21 mouse cellular contexts compared by ENCODE assay signal in the genomic region with DNA sequence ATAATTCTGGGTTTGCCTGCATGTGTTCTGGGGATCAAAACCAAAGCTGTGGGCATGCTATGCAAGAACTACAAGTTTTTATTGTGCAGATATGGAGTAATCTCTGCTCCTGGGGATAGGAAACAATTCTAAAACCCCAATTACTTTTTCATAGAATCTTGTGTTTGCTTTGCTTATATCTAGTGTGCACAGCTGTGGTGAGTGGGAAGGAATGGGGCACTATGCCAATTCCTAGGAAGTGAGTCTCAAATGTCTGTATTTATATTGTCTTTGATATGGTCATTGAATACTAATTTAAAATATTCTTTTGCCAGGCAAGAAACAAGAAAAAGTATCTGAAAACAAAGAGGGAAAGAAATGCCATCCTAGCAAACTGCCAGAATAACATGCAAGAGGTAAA. TPM values are rescaled to one million over a fixed set of nuclear protein-coding genes. Genes with fewer than 3 reads are reported as not detected.
A peak's percentile ranks its signal among the peaks of the same experiment; 100 is the strongest.
DNase-seq lines count a peak whose midpoint lies in the region; ATAC-seq and TF ChIP-seq lines count a peak whose summit lies in the region.
"Had no signal": no experiment of that assay in that cellular context is flagged by ENCODE, and none has a peak within 500 bp of the region (broad histone marks: within the 10 kb centered on the region; RNA-seq: fewer than 3 reads in every experiment).

No protein-coding gene starts in this region.

- no peaks in the 10 kb centered on the region for H3K4me1 ChIP-seq in forebrain, postnatal 0 days (ENCODE audit: insufficient read depth)
- H3K4me1 ChIP-seq in forebrain, embryonic 12.5 days, result no peaks in the 10 kb centered on the region
- peaks cover 6% of the 10 kb centered on the region for H3K4me1 ChIP-seq in lung, embryonic 16.5 days (replicated peaks; ENCODE audit: control insufficient read depth, insufficient read depth, low read length)
- H3K4me1 ChIP-seq in neural tube, embryonic 15.5 days, result no peaks in the 10 kb centered on the region
- no peaks in the 10 kb centered on the region for H3K4me1 ChIP-seq in kidney, embryonic 16.5 days (ENCODE audit: insufficient read depth, low read length)
- H3K4me1 ChIP-seq: forebrain, embryonic 13.5 days; heart, embryonic 15.5 days; intestine, embryonic 15.5 days; limb, embryonic 10.5 days; liver, embryonic 12.5 days; midbrain, embryonic 15.5 days had no signal

- TF ChIP-seq CTCF in forebrain, postnatal 0 days (IDR thresholded peaks at IDR 0.05; ENCODE audit: low read depth), result no peak
- TF ChIP-seq CTCF in brain, embryonic 14.5 days (IDR thresholded peaks at IDR 0.05; ENCODE audit: borderline replicate concordance, extremely low read depth, insufficient read depth, insufficient read length), result no peak

- H3K36me3 ChIP-seq in forebrain, postnatal 0 days (ENCODE audit: insufficient read depth), result no peaks in the 10 kb centered on the region
- no peaks in the 10 kb centered on the region for H3K36me3 ChIP-seq in forebrain, embryonic 12.5 days (replicated peaks)
- H3K36me3 ChIP-seq in lung, embryonic 16.5 days (ENCODE audit: control insufficient read depth, insufficient read depth, low read length), result no peaks in the 10 kb centered on the region
- H3K36me3 ChIP-seq in neural tube, embryonic 15.5 days, result no peaks in the 10 kb centered on the region
- no peaks in the 10 kb centered on the region for H3K36me3 ChIP-seq in kidney, embryonic 16.5 days (ENCODE audit: insufficient read depth, low read length)
- H3K36me3 ChIP-seq: heart, embryonic 15.5 days; intestine, embryonic 15.5 days; limb, embryonic 10.5 days; liver, embryonic 12.5 days; midbrain, embryonic 15.5 days had no signal

- TF ChIP-seq POLR2A in brain, embryonic 14.5 days (IDR thresholded peaks at IDR 0.05; ENCODE audit: borderline replicate concordance, extremely low read depth, insufficient read depth, insufficient read length, poor library complexity, severe bottlenecking), result no peak

- no peak overlapping the region for H3K27ac ChIP-seq in forebrain, postnatal 0 days (ENCODE audit: low read depth, low read length)
- H3K27ac ChIP-seq in forebrain, embryonic 12.5 days, result no peak overlapping the region
- H3K27ac ChIP-seq in lung, embryonic 16.5 days (ENCODE audit: low read length), result no peak overlapping the region
- H3K27ac ChIP-seq in neural tube, embryonic 15.5 days (replicated peaks), result no peak overlapping the region
- H3K27ac ChIP-seq in kidney, embryonic 16.5 days (ENCODE audit: low read length), result no peak overlapping the region
- H3K27ac ChIP-seq: forebrain, embryonic 13.5 days; heart, embryonic 15.5 days; intestine, embryonic 15.5 days; kidney, postnatal 0 days; limb, embryonic 10.5 days; liver, embryonic 12.5 days; midbrain, embryonic 15.5 days had no signal

- no peaks in the 10 kb centered on the region for H3K9me3 ChIP-seq in forebrain, postnatal 0 days (ENCODE audit: low read length)
- no peaks in the 10 kb centered on the region for H3K9me3 ChIP-seq in forebrain, embryonic 12.5 days
- peaks cover 4% of the 10 kb centered on the region; the same call in 1 of the 2 replicates for H3K9me3 ChIP-seq in lung, embryonic 16.5 days (ENCODE audit: control insufficient read depth, low read length)
- H3K9me3 ChIP-seq in neural tube, embryonic 15.5 days (replicated peaks), result no peaks in the 10 kb centered on the region
- H3K9me3 ChIP-seq in kidney, embryonic 16.5 days (ENCODE audit: low read length), result no peaks in the 10 kb centered on the region
- H3K9me3 ChIP-seq: forebrain, embryonic 13.5 days; heart, embryonic 15.5 days; intestine, embryonic 15.5 days; limb, embryonic 10.5 days; liver, embryonic 12.5 days; midbrain, embryonic 15.5 days had no signal

- H3K9ac ChIP-seq in forebrain, postnatal 0 days, result no peak overlapping the region
- no peak overlapping the region for H3K9ac ChIP-seq in forebrain, embryonic 12.5 days
- no peak overlapping the region for H3K9ac ChIP-seq in lung, embryonic 16.5 days (ENCODE audit: low read length)
- no peak overlapping the region for H3K9ac ChIP-seq in neural tube, embryonic 15.5 days (replicated peaks)
- H3K9ac ChIP-seq in kidney, embryonic 16.5 days (replicated peaks; ENCODE audit: low read length), result no peak overlapping the region
- H3K9ac ChIP-seq: forebrain, embryonic 13.5 days; heart, embryonic 15.5 days; intestine, embryonic 15.5 days; liver, embryonic 12.5 days; midbrain, embryonic 15.5 days had no signal

- ATAC-seq in forebrain, postnatal 0 days, result no peak
- no peak for ATAC-seq in forebrain, embryonic 12.5 days (ENCODE audit: low FRiP score)
- 0 out of 2 replicates have a peak, but pooled peaks have one; percentile 26 for ATAC-seq in lung, embryonic 16.5 days (ENCODE audit: low read depth)
- ATAC-seq in neural tube, embryonic 15.5 days (ENCODE audit: low FRiP score), result no peak
- ATAC-seq in kidney, embryonic 16.5 days (ENCODE audit: low FRiP score, low TSS enrichment), result no peak
- ATAC-seq: activated CD4-positive, CD25-positive, alpha-beta regulatory T cell, adult 4 months; forebrain, embryonic 13.5 days; intestine, embryonic 15.5 days; liver, embryonic 12.5 days; lung, postnatal 0 days; midbrain, embryonic 15.5 days; Patski had no signal

- no peak overlapping the region for H3K4me3 ChIP-seq in forebrain, postnatal 0 days (ENCODE audit: low read depth, low read length)
- H3K4me3 ChIP-seq in forebrain, embryonic 12.5 days (replicated peaks), result no peak overlapping the region
- no peak overlapping the region for H3K4me3 ChIP-seq in lung, embryonic 16.5 days (ENCODE audit: low read length)
- H3K4me3 ChIP-seq in neural tube, embryonic 15.5 days (replicated peaks), result no peak overlapping the region
- no peak overlapping the region for H3K4me3 ChIP-seq in kidney, embryonic 16.5 days (ENCODE audit: low read length)
- H3K4me3 ChIP-seq: forebrain, embryonic 13.5 days; heart, embryonic 15.5 days; intestine, embryonic 15.5 days; limb, embryonic 10.5 days; liver, embryonic 12.5 days; midbrain, embryonic 15.5 days had no signal

- H3K27me3 ChIP-seq in forebrain, postnatal 0 days (ENCODE audit: insufficient read depth, low read length), result no peaks in the 10 kb centered on the region
- no peaks in the 10 kb centered on the region for H3K27me3 ChIP-seq in forebrain, embryonic 12.5 days
- H3K27me3 ChIP-seq in lung, embryonic 16.5 days (ENCODE audit: control insufficient read depth, insufficient read depth, low read depth, low read length), result no peaks in the 10 kb centered on the region
- H3K27me3 ChIP-seq in neural tube, embryonic 15.5 days (replicated peaks), result no peaks in the 10 kb centered on the region
- no peaks in the 10 kb centered on the region for H3K27me3 ChIP-seq in kidney, embryonic 16.5 days (ENCODE audit: insufficient read depth, low read length)
- H3K27me3 ChIP-seq: forebrain, embryonic 13.5 days; heart, embryonic 15.5 days; intestine, embryonic 15.5 days; liver, embryonic 12.5 days; midbrain, embryonic 15.5 days; Patski had no signal

- no peak overlapping the region for H3K4me2 ChIP-seq in forebrain, postnatal 0 days (ENCODE audit: low read depth)
- H3K4me2 ChIP-seq in forebrain, embryonic 12.5 days, result no peak overlapping the region
- H3K4me2 ChIP-seq in lung, embryonic 16.5 days (ENCODE audit: low read depth, low read length), result no peak overlapping the region
- no peak overlapping the region for H3K4me2 ChIP-seq in neural tube, embryonic 15.5 days
- H3K4me2 ChIP-seq in kidney, embryonic 16.5 days (replicated peaks; ENCODE audit: low read depth, low read length), result no peak overlapping the region
- H3K4me2 ChIP-seq: forebrain, embryonic 13.5 days; heart, embryonic 15.5 days; intestine, embryonic 15.5 days; liver, embryonic 12.5 days; midbrain, embryonic 15.5 days had no signal

- peak; percentile 1 for DNase-seq in forebrain, postnatal 0 days
- DNase-seq in lung, postnatal 4 days, result no peak
- DNase-seq in brain, embryonic 14.5 days (ENCODE audit: low read depth), result peak; percentile 30
- DNase-seq in right cerebral cortex, postnatal 25 days, result peak; percentile 5
- DNase-seq: B cell, adult 2 months; cerebellum, postnatal 10 days; heart, adult 11 months had no signal

RNA-seq across cellular contexts. Expression of a gene that starts 38.5 kb away (rescaled TPM):
- total RNA-seq in forebrain, postnatal 0 days (2014; rRNA removed), result 1.6 and 7.3 TPM in 2 replicates
- polyA plus RNA-seq in forebrain, postnatal 0 days (2015; fragmentation: Nextera tagmentation; extraction: Ambion mirVana), result 0.45 and 0.48 TPM in 2 replicates
- polyA plus RNA-seq in forebrain, embryonic 12.5 days (2016; fragmentation: Nextera tagmentation; extraction: Ambion mirVana), result 1.5 and 1.8 TPM in 2 replicates
- polyA plus RNA-seq in lung, embryonic 16.5 days (2015; fragmentation: Nextera tagmentation; extraction: Ambion mirVana), result 4.7 and 7.0 TPM in 2 replicates
- 0.68 and 0.71 TPM in 2 replicates for polyA plus RNA-seq in brain, embryonic 14.5 days (2012; rRNA removed)
- 1.1 and 2.6 TPM in 2 replicates for polyA plus RNA-seq in neural tube, embryonic 15.5 days (2015; fragmentation: Nextera tagmentation; extraction: Ambion mirVana)
- polyA plus RNA-seq in kidney, embryonic 16.5 days (2015; fragmentation: Nextera tagmentation; extraction: Ambion mirVana), result 2.8 and 3.1 TPM in 2 replicates

RNA-seq across cellular contexts. Expression of a gene that starts 44.2 kb away (rescaled TPM):
- total RNA-seq in forebrain, postnatal 0 days (2014; rRNA removed), result 28.1 and 31.1 TPM in 2 replicates
- 16.9 and 20.0 TPM in 2 replicates for polyA plus RNA-seq in forebrain, postnatal 0 days (2015; fragmentation: Nextera tagmentation; extraction: Ambion mirVana)
- 5.2 and 6.3 TPM in 2 replicates for polyA plus RNA-seq in forebrain, embryonic 12.5 days (2016; fragmentation: Nextera tagmentation; extraction: Ambion mirVana)
- 8.1 and 10.8 TPM in 2 replicates for polyA plus RNA-seq in lung, embryonic 16.5 days (2015; fragmentation: Nextera tagmentation; extraction: Ambion mirVana)
- 13.0 and 15.7 TPM in 2 replicates for polyA plus RNA-seq in brain, embryonic 14.5 days (2012; rRNA removed)
- 12.1 and 13.0 TPM in 2 replicates for polyA plus RNA-seq in neural tube, embryonic 15.5 days (2015; fragmentation: Nextera tagmentation; extraction: Ambion mirVana)
- 4.7 TPM in 2 replicates for polyA plus RNA-seq in kidney, embryonic 16.5 days (2015; fragmentation: Nextera tagmentation; extraction: Ambion mirVana)

RNA-seq across cellular contexts. Expression of a gene that starts 53.5 kb away (rescaled TPM):
- 5.7 and 6.3 TPM in 2 replicates for total RNA-seq in forebrain, postnatal 0 days (2014; rRNA removed)
- polyA plus RNA-seq in forebrain, postnatal 0 days (2015; fragmentation: Nextera tagmentation; extraction: Ambion mirVana), result 4.5 and 5.0 TPM in 2 replicates
- 16.4 and 16.8 TPM in 2 replicates for polyA plus RNA-seq in forebrain, embryonic 12.5 days (2016; fragmentation: Nextera tagmentation; extraction: Ambion mirVana)
- 21.6 and 22.8 TPM in 2 replicates for polyA plus RNA-seq in lung, embryonic 16.5 days (2015; fragmentation: Nextera tagmentation; extraction: Ambion mirVana)
- 12.4 and 13.2 TPM in 2 replicates for polyA plus RNA-seq in brain, embryonic 14.5 days (2012; rRNA removed)
- polyA plus RNA-seq in neural tube, embryonic 15.5 days (2015; fragmentation: Nextera tagmentation; extraction: Ambion mirVana), result 8.8 and 10.6 TPM in 2 replicates
- polyA plus RNA-seq in kidney, embryonic 16.5 days (2015; fragmentation: Nextera tagmentation; extraction: Ambion mirVana), result 15.2 and 15.4 TPM in 2 replicates

Comparison
In these comparisons a context has a peak if more than half of its experiments do, and no peak if none do; other contexts are left out.
1. DNase-seq: peak in forebrain, postnatal 0 days (single experiment), brain, embryonic 14.5 days (single experiment) and right cerebral cortex, postnatal 25 days (single experiment); none in lung, postnatal 4 days (0 of 2).